Mouse (Mus musculus) heart, postnatal 10 days (tissue): Measurements from ENCODE around the gene Atp6v1a. TPM values are rescaled to one million over a fixed set of nuclear protein-coding genes. Genes with fewer than 3 reads are reported as not detected.

Source experiments
- DNase-seq, 2 experiments: peaks; one replicate each; pipeline ENCODE4 v3.0.0; 2021
- intact Hi-C: fragments of 180-260 bp; cut with DNase I; formaldehyde crosslinking; loops from one replicate; pipeline ENCODE4 v1.15.1; 2025
- total RNA-seq, 2 experiments: library from RNA; stranded (reverse); gene quantifications; 2 replicates each; pipeline ENCODE4 v1.2.3; 2021

Gene Atp6v1a
- total RNA-seq, 2 experiments from 2014 or later, result 45.2 to 50.3 TPM

GRCm38 (mm10) chr16:44101181-44101710 lies 38.3 kb downstream of the Atp6v1a start:
- intact Hi-C loops, result loop anchor here (5.0 kb wide), 1 partner anchor 46 kb away; no protein-coding TSS in a partner anchor
- DNase-seq, result no peak

- intact Hi-C loops, result no loop called here
- no peak for DNase-seq
Measured at GRCm38 (mm10) chr16:44099377-44099776, 40.1 kb downstream of the Atp6v1a start.

- intact Hi-C loops, result no loop called here
- DNase-seq, result no peak
Measured at GRCm38 (mm10) chr16:44087650-44088049, 51.9 kb downstream of the Atp6v1a start.

- intact Hi-C loops, result loop anchor here (5.0 kb wide), 2 partner anchors 79 to 1896 kb away; no protein-coding TSS in a partner anchor
- peak; percentile 73 to 79 for DNase-seq
Measured at GRCm38 (mm10) chr16:44063025-44063894, 76.2 kb downstream of the Atp6v1a start, which contains the start of gene Gramd1c. Gene Gramd1c, minus strand, starts transcription at chr16:44063345.

- DNase-seq, result no peak
- intact Hi-C loops, result loop anchor here (5.0 kb wide), 2 partner anchors 81 to 1894 kb away; no protein-coding TSS in a partner anchor
Measured at GRCm38 (mm10) chr16:44061341-44061740, 78.2 kb downstream of the Atp6v1a start.

GRCm38 (mm10) chr16:44060604-44061286 lies 78.8 kb downstream of the Atp6v1a start:
- DNase-seq, result no peak
- intact Hi-C loops, result loop anchor here (5.0 kb wide), 2 partner anchors 82 to 1893 kb away; no protein-coding TSS in a partner anchor

- intact Hi-C loops, result loop anchor here (5.0 kb wide), 1 partner anchor 171 kb away; the partner anchor contains the start of gene Ccdc191
- peak; percentile 74 to 90 for DNase-seq
Measured at GRCm38 (mm10) chr16:44058745-44059144, 80.8 kb downstream of the Atp6v1a start.

GRCm38 (mm10) chr16:44055766-44056165 lies 83.7 kb downstream of the Atp6v1a start:
- DNase-seq, result no peak
- intact Hi-C loops, result loop anchor here (5.0 kb wide), 1 partner anchor 168 kb away; the partner anchor contains the start of gene Ccdc191

- intact Hi-C loops, result no loop called here
Measured at GRCm38 (mm10) chr16:44053265-44053664, 86.2 kb downstream of the Atp6v1a start.

GRCm38 (mm10) chr16:44052390-44052789 lies 87.1 kb downstream of the Atp6v1a start:
- intact Hi-C loops, result no loop called here
- no peak for DNase-seq

More at GRCm38 (mm10) chr16:44053265-44053664, 86.2 kb downstream of the Atp6v1a start:
- DNase-seq, result no peak

GRCm38 (mm10) chr16:44050139-44050538 lies 89.4 kb downstream of the Atp6v1a start:
- DNase-seq, result no peak
- intact Hi-C loops, result no loop called here

- no peak for DNase-seq
- intact Hi-C loops, result no loop called here
Measured at GRCm38 (mm10) chr16:44039112-44039511, 100.4 kb downstream of the Atp6v1a start.

Other genes starting within 250 kb of the Atp6v1a start
- 1 to 10 TPM; 1.9 to 2.3 TPM for gene Ccdc191, start 249.9 kb downstream of the Atp6v1a start, total RNA-seq
- 10 to 100 TPM; 20.0 to 21.0 TPM for gene Qtrt2, start 212.9 kb downstream of the Atp6v1a start, total RNA-seq
- 1 to 10 TPM in 1 of 2 experiments, under 1 TPM in 1; 0.93 to 1.2 TPM for gene Zdhhc23, start 159.9 kb downstream of the Atp6v1a start, total RNA-seq
- 1 to 10 TPM; 1.1 to 1.4 TPM for gene Gramd1c, start 76.4 kb downstream of the Atp6v1a start, total RNA-seq
- 10 to 100 TPM; 72.1 to 76.8 TPM for gene Naa50, start 125 bp upstream of the Atp6v1a start, total RNA-seq
- 10 to 100 TPM; 23.0 to 24.5 TPM for gene Usf3, start 33.5 kb upstream of the Atp6v1a start, total RNA-seq
- gene Sidt1, start 193.5 kb upstream of the Atp6v1a start, total RNA-seq, result under 1 TPM; 0.27 to 0.36 TPM
- gene Spice1, start 207.4 kb upstream of the Atp6v1a start, total RNA-seq, result 1 to 10 TPM; 6.8 to 8.9 TPM